9 mouse cellular contexts compared by ENCODE assay signal in genomic region chr11:96642173-96643140, GRCm38 (mm10).
A peak's percentile ranks its signal among the peaks of the same experiment; 100 is the strongest.
DNase-seq lines count a peak whose midpoint lies in the region; ATAC-seq lines count a peak whose summit lies in the region.
"Had no signal": no experiment of that assay in that cellular context is flagged by ENCODE, and none has a peak within 500 bp of the region (broad histone marks: within the 10 kb centered on the region; RNA-seq: fewer than 3 reads in every experiment).

No protein-coding gene starts in this region.

- no peak overlapping the region for H3K4me3 ChIP-seq in embryonic facial prominence, embryonic 14.5 days (ENCODE audit: low read depth, low read length)
- no peak overlapping the region for H3K4me3 ChIP-seq in embryonic facial prominence, embryonic 10.5 days
- no peak overlapping the region for H3K4me3 ChIP-seq in kidney, embryonic 16.5 days (ENCODE audit: low read length)
- peak overlapping the region; percentile 31 for H3K4me3 ChIP-seq in megakaryocyte, embryonic 14.5 days (replicated peaks)
- H3K4me3 ChIP-seq in forebrain, embryonic 11.5 days (ENCODE audit: low read depth, low read length), result no peak overlapping the region
- H3K4me3 ChIP-seq: forebrain, embryonic 13.5 days had no signal

- no peak overlapping the region for H3K4me2 ChIP-seq in embryonic facial prominence, embryonic 14.5 days (ENCODE audit: low read depth, low read length)
- no peak overlapping the region for H3K4me2 ChIP-seq in kidney, embryonic 16.5 days (replicated peaks; ENCODE audit: low read depth, low read length)
- no peak overlapping the region for H3K4me2 ChIP-seq in forebrain, embryonic 11.5 days (ENCODE audit: low read depth, low read length, severe bottlenecking)
- H3K4me2 ChIP-seq: forebrain, embryonic 13.5 days had no signal

- DNase-seq in embryonic facial prominence, embryonic 14.5 days (ENCODE audit: low spot score), result peak; percentile 41
- no peak for DNase-seq in embryonic facial prominence, embryonic 10.5 days (ENCODE audit: low spot score)
- DNase-seq in T-cell, adult 2 months (ENCODE audit: low spot score), result peak; percentile 37
- no peak for DNase-seq in frontal cortex, postnatal 25 days (ENCODE audit: low spot score in 2 of 2)
- no peak for DNase-seq in forebrain, embryonic 11.5 days (ENCODE audit: low spot score)
- no peak for DNase-seq in urinary bladder, postnatal 25 days (ENCODE audit: low spot score)

- 69% methylated on average over 17 of the region's 17 CpGs for WGBS in embryonic facial prominence, embryonic 14.5 days
- 77% methylated on average over 17 of the region's 17 CpGs for WGBS in embryonic facial prominence, embryonic 10.5 days
- WGBS in kidney, embryonic 16.5 days, result 33% methylated on average over 17 of the region's 17 CpGs
- 84% methylated on average over 17 of the region's 17 CpGs for WGBS in forebrain, embryonic 11.5 days

- H3K9me3 ChIP-seq in embryonic facial prominence, embryonic 14.5 days (ENCODE audit: control insufficient read depth, low read length), result no peaks in the 10 kb centered on the region
- no peaks in the 10 kb centered on the region for H3K9me3 ChIP-seq in embryonic facial prominence, embryonic 10.5 days
- no peaks in the 10 kb centered on the region for H3K9me3 ChIP-seq in kidney, embryonic 16.5 days (ENCODE audit: low read length)
- H3K9me3 ChIP-seq in megakaryocyte, embryonic 14.5 days, result no peaks in the 10 kb centered on the region
- no peaks in the 10 kb centered on the region for H3K9me3 ChIP-seq in forebrain, embryonic 11.5 days (ENCODE audit: control insufficient read depth, low read length)
- H3K9me3 ChIP-seq: forebrain, embryonic 13.5 days had no signal

- peak overlapping the region; percentile 16; the same call in 1 of the 2 replicates for H3K27ac ChIP-seq in embryonic facial prominence, embryonic 14.5 days (replicated peaks; ENCODE audit: low read depth, low read length)
- H3K27ac ChIP-seq in embryonic facial prominence, embryonic 10.5 days (replicated peaks), result no peak overlapping the region
- H3K27ac ChIP-seq in kidney, embryonic 16.5 days (ENCODE audit: low read length), result peak overlapping the region; percentile 79
- no peak overlapping the region for H3K27ac ChIP-seq in forebrain, embryonic 11.5 days (ENCODE audit: low read depth, low read length)
- H3K27ac ChIP-seq: forebrain, embryonic 13.5 days had no signal

- H3K27me3 ChIP-seq in embryonic facial prominence, embryonic 14.5 days (replicated peaks; ENCODE audit: control insufficient read depth, insufficient read depth, low read length), result no peaks in the 10 kb centered on the region
- peaks cover 8% of the 10 kb centered on the region for H3K27me3 ChIP-seq in embryonic facial prominence, embryonic 10.5 days (replicated peaks; ENCODE audit: low read depth, poor library complexity, severe bottlenecking)
- no peaks in the 10 kb centered on the region for H3K27me3 ChIP-seq in kidney, embryonic 16.5 days (ENCODE audit: insufficient read depth, low read length)
- H3K27me3 ChIP-seq in megakaryocyte, embryonic 14.5 days (replicated peaks), result peaks cover 5% of the 10 kb centered on the region
- no peaks in the 10 kb centered on the region for H3K27me3 ChIP-seq in forebrain, embryonic 11.5 days (ENCODE audit: control insufficient read depth, insufficient read depth, low read length)

- no peak overlapping the region for H3K9ac ChIP-seq in embryonic facial prominence, embryonic 14.5 days (ENCODE audit: low read depth, low read length)
- no peak overlapping the region for H3K9ac ChIP-seq in kidney, embryonic 16.5 days (replicated peaks; ENCODE audit: low read length)
- no peak overlapping the region for H3K9ac ChIP-seq in forebrain, embryonic 11.5 days (ENCODE audit: low read length)
- H3K9ac ChIP-seq: forebrain, embryonic 13.5 days had no signal

- peaks cover 14% of the 10 kb centered on the region for H3K4me1 ChIP-seq in embryonic facial prominence, embryonic 14.5 days (ENCODE audit: control insufficient read depth, insufficient read depth, low read length)
- peaks cover 42% of the 10 kb centered on the region for H3K4me1 ChIP-seq in embryonic facial prominence, embryonic 10.5 days
- H3K4me1 ChIP-seq in kidney, embryonic 16.5 days (ENCODE audit: insufficient read depth, low read length), result peaks cover 42% of the 10 kb centered on the region
- peaks cover 76% of the 10 kb centered on the region for H3K4me1 ChIP-seq in megakaryocyte, embryonic 14.5 days
- H3K4me1 ChIP-seq in forebrain, embryonic 11.5 days (replicated peaks; ENCODE audit: control insufficient read depth, insufficient read depth, low read length), result no peaks in the 10 kb centered on the region; the same call in 1 of the 2 replicates

- no peak for ATAC-seq in embryonic facial prominence, embryonic 14.5 days (ENCODE audit: low read depth)
- ATAC-seq in kidney, embryonic 16.5 days (ENCODE audit: low FRiP score, low TSS enrichment), result peak; percentile 86
- no peak for ATAC-seq in forebrain, embryonic 11.5 days (replicated peaks; ENCODE audit: low FRiP score)
- ATAC-seq: forebrain, embryonic 13.5 days had no signal

- no peaks in the 10 kb centered on the region for H3K36me3 ChIP-seq in embryonic facial prominence, embryonic 14.5 days (ENCODE audit: control insufficient read depth, insufficient read depth, low read length)
- no peaks in the 10 kb centered on the region for H3K36me3 ChIP-seq in embryonic facial prominence, embryonic 10.5 days (replicated peaks)
- no peaks in the 10 kb centered on the region for H3K36me3 ChIP-seq in kidney, embryonic 16.5 days (ENCODE audit: insufficient read depth, low read length)
- H3K36me3 ChIP-seq in megakaryocyte, embryonic 14.5 days (replicated peaks; ENCODE audit: low read length), result no peaks in the 10 kb centered on the region
- H3K36me3 ChIP-seq in forebrain, embryonic 11.5 days (ENCODE audit: control insufficient read depth, insufficient read depth, low read length), result no peaks in the 10 kb centered on the region

Comparison
In these comparisons a context has a peak if more than half of its experiments do, and no peak if none do; other contexts are left out.
1. DNase-seq: peak in embryonic facial prominence, embryonic 14.5 days (single experiment) and T-cell, adult 2 months (single experiment); none in embryonic facial prominence, embryonic 10.5 days (single experiment), frontal cortex, postnatal 25 days (0 of 2), forebrain, embryonic 11.5 days (single experiment) and urinary bladder, postnatal 25 days (single experiment).
2. H3K27ac ChIP-seq: peak in embryonic facial prominence, embryonic 14.5 days (single experiment) and kidney, embryonic 16.5 days (single experiment); none in embryonic facial prominence, embryonic 10.5 days (single experiment) and forebrain, embryonic 11.5 days (single experiment).